Mouse (Mus musculus) CH12.LX (cell line): Measurements from ENCODE around the gene Rpl36a.

Experiments
- CHD2 ChIP-seq: IDR thresholded peaks from 2 replicates; pipeline ENCODE4 v1.6.1; 2011; ENCODE audit warnings: low read length, improper control_type of control experiment
- CTCF ChIP-seq, 2 experiments: IDR thresholded peaks in 1 of 2; conservative IDR thresholded peaks in 1 of 2; 2 replicates each; pipeline ENCODE4 v1.5.1; 2011 to 2012; ENCODE audit warnings: low read depth in 2 of 2, low read length in 2 of 2, improper control_type of control experiment in 1 of 2, inconsistent platforms in 1 of 2, mild to moderate bottlenecking in 1 of 2, moderate library complexity in 1 of 2
- E2F4 ChIP-seq: IDR thresholded peaks from 2 replicates; pipeline ENCODE4 v1.6.1; 2011; ENCODE audit warnings: low read depth, low read length, improper control_type of control experiment; ENCODE audit not compliant: insufficient replicate concordance
- EP300 ChIP-seq: IDR thresholded peaks from 2 replicates; pipeline ENCODE4 v1.6.1; 2011; ENCODE audit warnings: low read length, improper control_type of control experiment
- IRF4 ChIP-seq: IDR thresholded peaks from 2 replicates; pipeline ENCODE4 v1.6.1; 2014; ENCODE audit warnings: low read depth, mild to moderate bottlenecking, inconsistent platforms, low read length, improper control_type of control experiment
- MXI1 ChIP-seq: IDR thresholded peaks from 2 replicates; pipeline ENCODE4 v1.6.1; 2011; ENCODE audit warnings: mild to moderate bottlenecking, low read depth, low read length, improper control_type of control experiment
- MYC ChIP-seq: IDR thresholded peaks from 2 replicates; pipeline ENCODE4 v1.6.1; 2011; ENCODE audit warnings: low read depth, mild to moderate bottlenecking, improper control_type of control experiment, low read length
- NRF1 ChIP-seq: IDR thresholded peaks from 2 replicates; pipeline ENCODE4 v1.6.1; 2014; ENCODE audit warnings: low read depth, mild to moderate bottlenecking, inconsistent platforms, low read length, improper control_type of control experiment, moderate library complexity
- PAX5 ChIP-seq: IDR thresholded peaks from 2 replicates; pipeline ENCODE4 v1.6.1; 2012; ENCODE audit warnings: low read length, inconsistent platforms, mixed read lengths
- POLR2A ChIP-seq: IDR thresholded peaks from 2 replicates; pipeline ENCODE4 v1.6.1; 2011; ENCODE audit warnings: low read depth, mild to moderate bottlenecking, improper control_type of control experiment, low read length
- POLR2AphosphoS2 ChIP-seq: IDR thresholded peaks from 2 replicates; pipeline ENCODE4 v1.6.1; 2011; ENCODE audit warnings: low read depth, low read length, improper control_type of control experiment
- SMC3 ChIP-seq: IDR thresholded peaks from 2 replicates; pipeline ENCODE4 v1.6.1; 2011; ENCODE audit warnings: low read depth, low read length, improper control_type of control experiment
- TCF12 ChIP-seq: IDR thresholded peaks from 2 replicates; pipeline ENCODE4 v1.6.1; 2014; ENCODE audit warnings: low read depth, mild to moderate bottlenecking, inconsistent platforms, low read length, improper control_type of control experiment
- USF1 ChIP-seq: IDR thresholded peaks from 2 replicates; pipeline ENCODE4 v1.6.1; 2014; ENCODE audit warnings: low read depth, mild to moderate bottlenecking, inconsistent platforms, low read length, improper control_type of control experiment

DNA sequence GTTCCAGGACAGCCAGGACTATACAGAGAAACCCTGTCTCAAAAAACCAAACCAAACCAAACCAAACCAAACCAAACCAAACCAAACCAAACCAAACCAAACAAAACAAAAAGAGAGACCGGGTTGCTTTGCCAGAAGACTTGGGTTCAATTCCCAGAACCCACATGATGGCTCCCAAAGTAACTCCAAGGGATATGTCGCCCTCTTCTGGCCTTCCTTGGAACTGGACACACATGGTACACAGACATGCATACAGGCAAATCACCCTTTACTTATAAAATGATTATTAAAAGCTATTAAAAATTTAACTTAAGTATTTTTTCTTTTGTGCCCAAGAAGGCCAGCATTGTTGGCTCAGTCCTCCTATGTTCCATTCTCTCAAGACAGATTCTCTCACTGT lies 28.9 kb downstream of the Rpl36a start:
- TF ChIP-seq POLR2A (no peak), POLR2AphosphoS2 (no peak), TCF12 (no peak), CTCF (conservative IDR thresholded peaks at IDR 0.05 in 1 of 2, IDR thresholded peaks at IDR 0.05 in 1 of 2; ENCODE audit: low read depth in 2 of 2, low read length in 2 of 2) (peak in 1 of 2 experiments; percentile 43; a peak in 2 of 4 replicates), MYC (no peak), IRF4 (no peak), MXI1 (no peak), EP300 (no peak), CHD2 (no peak), SMC3 (no peak), USF1 (no peak), PAX5 (no peak), E2F4 (no peak), NRF1 (no peak)
